Mouse (Mus musculus): ENCODE results near the gene Tnfrsf11a.
"Not testable (repeated sequence)": the region's sequence is repeated elsewhere in the genome, so short reads cannot be mapped to it uniquely, and the experiment has no call there.

The Tnfrsf11a gene

GRCm38 (mm10) chr1:105780457-105781364 is at the start of gene Tnfrsf11a:
TSS of gene Tnfrsf11a (plus strand) at chr1:105780718.
- peak; percentile 35 for DNase-seq (ENCODE audit: low spot score)

GRCm38 (mm10) chr1:105735318-105735717 is 45.2 kb upstream of the Tnfrsf11a start:
- DNase-seq (ENCODE audit: low spot score): no peak

- DNase-seq (ENCODE audit: low spot score): no peak
These were observed 42.2 kb upstream of the Tnfrsf11a start for GRCm38 (mm10) chr1:105738334-105738733.

- DNase-seq (ENCODE audit: low spot score): no peak
These were observed 41.0 kb upstream of the Tnfrsf11a start for GRCm38 (mm10) chr1:105739493-105739892.

- peak; percentile 41 for DNase-seq (ENCODE audit: low spot score)
These were observed 38.0 kb upstream of the Tnfrsf11a start for GRCm38 (mm10) chr1:105742481-105742880.

- DNase-seq (ENCODE audit: low spot score): no peak
These were observed 34.1 kb upstream of the Tnfrsf11a start for GRCm38 (mm10) chr1:105746444-105746843.

- DNase-seq (ENCODE audit: low spot score): no peak
These were observed 33.5 kb upstream of the Tnfrsf11a start for GRCm38 (mm10) chr1:105746858-105747596.

GRCm38 (mm10) chr1:105748091-105748799 is 32.3 kb upstream of the Tnfrsf11a start:
- no peak for DNase-seq (ENCODE audit: low spot score)

- no peak for DNase-seq (ENCODE audit: low spot score)
These were observed 28.3 kb upstream of the Tnfrsf11a start for GRCm38 (mm10) chr1:105752196-105752595.

GRCm38 (mm10) chr1:105752944-105753343 is 27.6 kb upstream of the Tnfrsf11a start:
- DNase-seq (ENCODE audit: low spot score): no peak

- no peak for DNase-seq (ENCODE audit: low spot score)
These were observed 21.7 kb upstream of the Tnfrsf11a start for GRCm38 (mm10) chr1:105758798-105759197.

- no peak for DNase-seq (ENCODE audit: low spot score)
These were observed 20.9 kb upstream of the Tnfrsf11a start for GRCm38 (mm10) chr1:105759422-105760165.

GRCm38 (mm10) chr1:105765586-105765985 is 14.9 kb upstream of the Tnfrsf11a start:
- no peak for DNase-seq (ENCODE audit: low spot score)

- not testable (repeated sequence) for DNase-seq (ENCODE audit: low spot score)
These were observed 14.4 kb upstream of the Tnfrsf11a start for GRCm38 (mm10) chr1:105766099-105766498.

GRCm38 (mm10) chr1:105768397-105768796 is 12.1 kb upstream of the Tnfrsf11a start:
- DNase-seq (ENCODE audit: low spot score): no peak

- no peak for DNase-seq (ENCODE audit: low spot score)
These were observed 9.8 kb upstream of the Tnfrsf11a start for GRCm38 (mm10) chr1:105770685-105771084.

- no peak for DNase-seq (ENCODE audit: low spot score)
These were observed 4.1 kb upstream of the Tnfrsf11a start for GRCm38 (mm10) chr1:105776426-105776825.

- no peak for DNase-seq (ENCODE audit: low spot score)
These were observed 450 bp upstream of the Tnfrsf11a start for GRCm38 (mm10) chr1:105780079-105780456.

GRCm38 (mm10) chr1:105781391-105782146 is 1.1 kb downstream of the Tnfrsf11a start:
- no peak for DNase-seq (ENCODE audit: low spot score)

- DNase-seq (ENCODE audit: low spot score): no peak
These were observed 3.9 kb downstream of the Tnfrsf11a start for GRCm38 (mm10) chr1:105784257-105785016.
